Mouse (Mus musculus) spleen, postnatal 10 days (tissue): ENCODE results near the gene Prrx1.

Experiments used
- DNase-seq, 2 experiments: peaks; one replicate each; pipeline ENCODE4 v3.0.0; 2021 to 2022; ENCODE audit warnings: low spot score in 2 of 2

The Prrx1 gene

DNA sequence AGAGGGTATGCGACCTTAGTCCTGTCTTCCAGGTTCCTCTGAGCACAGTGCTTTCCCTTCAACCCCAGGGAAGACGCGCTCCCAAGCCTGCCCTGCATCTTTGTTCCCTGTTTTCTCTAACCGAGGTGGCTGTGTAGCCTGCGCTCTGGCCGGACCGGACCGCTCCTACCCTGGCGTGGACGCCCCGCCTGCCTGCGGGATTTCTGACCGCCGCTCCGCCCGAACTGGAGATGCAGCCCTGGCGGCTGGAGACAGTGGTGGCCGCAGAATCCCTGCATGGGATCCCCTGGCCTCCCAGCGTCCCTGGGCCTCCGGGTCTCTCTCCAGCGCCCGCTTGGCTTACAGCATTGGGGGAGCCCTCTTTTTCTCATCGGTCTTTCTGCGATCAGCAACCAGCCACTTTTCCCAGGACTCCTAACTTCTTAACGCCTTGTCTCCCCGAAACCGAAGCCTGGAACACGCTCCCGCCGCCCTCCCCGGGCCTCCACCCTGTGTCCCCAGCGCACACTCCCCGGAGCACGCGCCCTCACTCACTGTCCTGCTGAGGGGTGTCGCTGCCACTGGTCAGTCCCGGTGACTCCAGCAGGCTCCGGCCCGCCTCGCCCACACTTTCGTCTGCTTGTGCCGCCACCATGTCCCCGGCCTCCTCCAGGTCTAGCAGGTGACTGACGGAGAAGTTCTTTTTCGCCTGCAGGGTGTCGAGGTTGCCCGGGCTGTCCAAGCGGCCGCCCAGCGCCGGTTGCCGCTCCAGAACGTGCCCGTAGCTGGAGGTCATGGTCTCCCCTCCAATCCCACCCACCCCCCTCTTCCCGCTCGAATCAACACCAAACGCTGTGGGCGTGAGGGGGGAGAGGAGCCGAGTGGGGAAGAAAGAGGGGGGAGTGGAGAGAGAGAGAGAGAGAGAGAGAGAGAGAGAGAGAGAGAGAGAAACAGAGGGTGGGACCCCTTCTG lies 1.4 kb downstream of the Prrx1 start:
- DNase-seq = no peak

DNA sequence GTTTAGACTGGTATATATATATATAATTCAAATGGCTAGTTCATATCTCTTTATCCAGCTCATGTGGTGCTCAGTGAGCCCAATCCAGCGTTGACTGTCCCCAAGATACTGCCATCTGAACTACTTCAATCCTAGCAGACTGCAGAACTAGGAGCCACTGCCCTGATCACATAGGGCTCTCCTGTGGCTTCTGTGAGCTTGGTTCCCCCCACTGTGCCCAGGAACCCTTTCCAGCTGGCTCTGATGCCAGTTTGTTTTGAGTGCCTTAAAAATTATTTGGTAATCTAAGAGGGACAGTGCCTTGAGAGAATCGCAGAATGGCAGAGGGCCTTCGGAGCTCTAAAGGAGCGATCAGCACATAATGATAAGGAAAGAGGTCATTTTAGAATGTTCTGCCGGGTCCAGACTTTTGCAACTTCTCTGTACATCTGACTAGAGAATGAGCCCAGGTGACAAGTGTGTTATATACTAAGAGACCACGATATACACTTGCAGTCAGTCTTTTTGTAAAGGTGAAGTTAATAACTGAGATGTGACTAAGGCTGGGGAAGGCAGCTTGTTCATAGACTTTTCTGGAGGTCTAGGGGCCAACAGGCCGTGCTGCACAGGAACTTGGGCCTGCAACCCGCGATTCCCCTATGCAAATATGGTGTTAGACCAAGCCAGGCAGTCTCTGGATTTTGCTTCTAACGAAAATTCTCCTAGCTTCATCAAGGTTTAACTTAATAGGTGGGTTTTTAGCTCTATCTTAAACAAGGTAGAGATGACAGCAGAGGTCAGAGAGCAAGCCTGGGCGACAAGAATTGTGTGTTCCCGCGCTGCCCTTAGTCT lies 2.3 kb downstream of the Prrx1 start:
- DNase-seq = no peak

DNA sequence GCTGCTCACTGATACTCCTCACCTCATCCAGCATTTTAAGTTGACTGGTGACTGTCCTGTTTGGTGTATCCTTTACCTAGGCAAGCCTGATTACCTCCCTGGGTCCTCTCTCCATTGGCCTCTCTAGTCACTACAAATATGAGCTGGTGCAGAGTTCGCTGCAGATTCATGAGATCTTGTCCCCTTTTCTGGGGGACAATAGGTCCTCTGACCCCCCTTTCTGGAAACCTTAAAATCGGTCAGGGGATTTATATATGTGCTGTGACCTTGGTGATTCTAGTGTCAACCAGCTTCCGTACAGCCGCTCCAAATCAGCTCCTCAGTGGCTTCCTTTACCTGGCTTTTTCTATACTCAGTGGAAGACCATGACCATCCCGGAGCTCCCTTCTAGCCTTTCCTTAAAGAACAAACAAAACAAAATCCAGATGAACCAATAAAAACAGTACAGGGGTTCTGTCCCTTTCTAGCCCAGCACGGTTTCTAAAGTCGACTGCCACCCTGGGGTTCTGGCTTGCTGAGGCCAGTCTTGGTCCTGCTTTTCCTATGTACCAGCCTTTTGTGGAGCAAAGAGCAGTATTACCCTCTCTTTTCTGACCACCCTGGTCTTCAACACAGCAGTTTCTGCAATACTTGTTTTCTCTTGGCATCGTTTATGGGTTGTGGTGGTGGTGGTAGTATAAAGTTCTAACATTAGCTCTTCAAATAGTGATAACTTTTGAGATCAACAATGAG lies 3.3 kb downstream of the Prrx1 start:
- DNase-seq = no peak

DNA sequence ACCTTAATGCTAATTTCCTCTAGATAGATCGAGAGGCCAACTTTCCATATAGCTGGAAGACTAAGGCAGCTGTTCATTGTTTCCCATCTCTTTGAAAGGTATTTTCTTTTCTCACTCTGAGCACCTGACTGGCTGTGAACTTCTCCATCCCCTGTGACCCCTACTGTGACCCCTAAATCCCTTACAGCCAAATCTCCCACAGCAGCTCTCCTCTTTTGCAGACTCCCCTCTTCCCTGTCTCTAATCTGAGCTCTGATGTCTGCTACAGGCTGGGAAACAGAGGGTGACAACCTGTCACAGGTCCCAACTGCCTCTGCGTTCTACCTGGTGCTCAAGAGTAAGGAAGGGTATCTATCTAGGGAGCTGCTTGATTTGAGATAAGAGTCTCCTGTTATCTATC lies 4.0 kb downstream of the Prrx1 start:
- DNase-seq = no peak

DNA sequence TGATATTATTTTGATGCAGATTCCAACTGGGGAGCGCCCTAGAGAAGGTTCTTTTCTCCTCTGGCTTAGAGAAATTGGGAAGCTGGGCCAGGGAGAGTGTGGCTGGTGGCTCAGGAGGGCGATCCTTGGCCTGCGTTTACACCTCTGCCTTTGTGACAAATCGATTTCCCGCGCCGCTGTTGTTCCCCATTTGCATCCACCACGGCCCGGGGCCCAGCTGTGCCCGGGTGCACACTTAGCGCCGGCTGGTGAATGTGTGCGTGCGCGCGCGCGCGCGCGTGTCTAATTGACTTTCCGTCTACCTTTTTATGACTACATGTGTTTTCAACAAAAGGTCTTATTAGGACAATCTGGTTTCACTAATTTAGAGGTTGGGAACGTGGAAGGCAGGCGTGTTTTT lies 4.9 kb downstream of the Prrx1 start:
- no peak for DNase-seq

DNA sequence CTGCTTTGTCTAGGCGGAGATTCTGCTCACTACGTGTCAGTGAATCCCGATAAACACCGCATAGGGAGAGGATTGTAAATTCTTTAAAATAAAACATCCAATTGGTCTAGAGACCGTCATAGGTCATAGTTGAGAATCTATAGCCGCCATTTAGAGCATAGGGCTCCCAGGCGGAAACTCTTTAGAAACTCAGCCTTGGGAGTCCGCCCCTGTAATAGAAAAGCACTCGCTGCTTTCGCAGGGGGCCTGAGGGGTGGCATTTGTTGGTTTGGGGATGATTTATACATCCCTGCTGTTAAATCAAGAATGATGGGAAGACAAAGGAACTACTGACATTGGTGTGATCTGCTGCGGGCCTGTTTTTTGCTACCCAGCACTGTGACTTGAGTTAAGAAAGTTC lies 5.8 kb downstream of the Prrx1 start:
- no peak for DNase-seq

DNA sequence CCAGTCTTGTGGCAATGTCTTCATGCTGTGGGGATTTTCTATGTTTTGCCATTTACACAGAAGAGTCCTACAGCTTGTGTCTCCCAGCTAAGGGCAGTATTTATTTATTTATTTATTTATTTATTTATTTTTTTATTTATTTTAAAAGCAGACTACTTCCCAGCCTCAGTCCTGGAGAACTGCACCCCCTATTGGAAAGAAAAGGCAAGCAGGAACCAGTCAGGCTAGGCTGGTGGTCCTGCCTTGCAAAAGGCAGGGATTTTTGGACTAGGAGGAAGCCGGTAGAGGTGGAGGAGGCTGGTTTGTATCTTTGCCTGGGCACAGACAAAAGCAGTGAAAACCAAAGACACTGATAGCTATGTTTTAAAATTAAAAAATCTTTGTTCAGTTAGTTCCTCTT lies 7.6 kb downstream of the Prrx1 start:
- no peak for DNase-seq

DNA sequence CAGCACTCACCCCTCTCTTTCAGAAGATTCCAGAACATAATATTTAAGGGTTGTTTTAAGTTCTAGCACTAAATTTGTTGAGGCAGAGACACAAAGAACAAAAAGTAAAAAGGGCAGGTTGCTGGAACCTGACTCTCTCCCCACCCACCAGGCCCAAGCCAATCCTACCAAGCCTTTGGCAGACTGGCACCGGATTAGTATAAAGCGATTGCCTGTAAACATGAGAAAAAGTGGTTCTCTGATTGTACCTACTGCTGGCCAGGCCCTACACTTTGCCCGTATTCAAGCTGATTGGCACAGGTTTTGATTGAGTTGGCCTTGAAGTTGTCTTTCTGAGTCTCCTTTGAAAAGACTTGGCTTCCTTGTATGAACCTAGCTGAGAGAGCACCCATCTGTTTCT lies 8.7 kb downstream of the Prrx1 start:
- DNase-seq = no peak

DNA sequence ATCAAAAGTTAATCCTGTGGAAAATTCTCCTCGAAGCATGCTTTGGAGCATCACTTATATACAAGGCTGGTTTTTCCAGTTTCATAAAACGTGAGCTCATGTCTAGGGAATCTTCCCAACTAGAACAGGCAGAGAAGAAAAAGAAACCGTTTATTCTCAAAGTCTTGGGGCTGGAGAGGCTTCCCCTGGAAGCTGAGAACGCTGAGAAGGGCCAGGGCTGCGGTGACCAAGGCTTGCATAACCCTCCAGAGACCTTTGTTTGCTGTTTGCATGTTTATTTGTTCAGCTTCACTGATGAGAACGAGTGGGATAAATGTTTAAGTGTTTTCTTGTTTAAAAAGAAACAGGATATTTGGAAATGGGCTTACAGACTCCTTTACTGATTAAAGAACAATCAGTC lies 11.2 kb downstream of the Prrx1 start:
- DNase-seq = no peak

DNA sequence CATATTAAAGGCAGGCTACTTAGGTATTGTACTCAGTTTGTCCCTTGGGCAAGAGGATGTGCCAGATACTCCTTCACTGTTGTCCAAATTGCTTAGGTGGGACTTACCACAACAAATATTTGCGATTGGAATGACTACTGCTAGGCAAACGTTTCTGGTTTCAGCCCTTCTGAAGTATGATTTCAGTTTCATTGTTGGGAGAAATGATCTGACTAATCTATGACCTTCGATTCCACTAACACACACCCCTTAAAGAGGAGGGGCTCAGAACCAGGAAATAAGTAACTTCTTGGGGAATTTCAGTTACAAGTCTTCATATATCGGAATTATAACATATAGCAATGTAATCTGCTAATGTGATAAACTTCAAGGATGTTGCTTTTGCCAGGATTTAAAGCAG lies 20.4 kb downstream of the Prrx1 start:
- DNase-seq = no peak

DNA sequence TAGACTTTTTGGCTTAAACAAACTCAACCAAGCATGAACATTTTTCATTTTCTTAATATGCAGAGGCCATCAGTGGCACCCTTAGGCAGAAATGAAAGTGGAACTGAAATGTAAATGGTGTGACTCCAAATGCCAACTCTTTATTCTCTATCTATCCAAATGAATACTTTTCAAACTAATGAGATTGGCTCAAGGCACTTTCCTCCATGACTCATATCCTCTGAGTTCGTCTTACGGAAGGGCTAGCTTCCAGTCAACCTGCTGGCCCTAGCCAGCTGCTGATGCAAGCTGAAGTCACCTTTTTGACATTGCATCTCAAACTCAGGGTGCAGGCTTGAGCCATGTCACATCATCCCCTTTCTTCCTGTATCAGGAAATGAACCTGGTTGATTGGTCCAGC lies 21.6 kb downstream of the Prrx1 start:
- DNase-seq = no peak

DNA sequence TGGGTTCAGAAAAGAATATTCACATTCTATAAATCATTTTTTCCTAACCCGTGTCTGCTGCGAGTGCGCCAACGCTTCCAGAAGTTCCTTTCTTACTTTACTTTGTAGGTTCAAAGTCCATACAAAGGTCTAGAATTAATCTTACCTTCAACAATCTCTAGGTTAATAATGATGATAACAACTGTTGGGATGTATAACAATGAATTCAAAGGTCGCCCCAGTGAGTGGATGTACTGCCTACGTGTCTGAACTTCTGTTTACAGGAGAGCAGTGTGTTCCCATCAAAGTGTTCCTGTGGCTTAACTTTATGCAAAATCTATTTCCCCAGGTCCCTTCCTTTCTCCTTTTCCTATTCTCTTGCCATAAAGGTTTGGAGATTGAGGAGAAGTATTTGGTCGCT lies 24.4 kb downstream of the Prrx1 start:
- no peak for DNase-seq

DNA sequence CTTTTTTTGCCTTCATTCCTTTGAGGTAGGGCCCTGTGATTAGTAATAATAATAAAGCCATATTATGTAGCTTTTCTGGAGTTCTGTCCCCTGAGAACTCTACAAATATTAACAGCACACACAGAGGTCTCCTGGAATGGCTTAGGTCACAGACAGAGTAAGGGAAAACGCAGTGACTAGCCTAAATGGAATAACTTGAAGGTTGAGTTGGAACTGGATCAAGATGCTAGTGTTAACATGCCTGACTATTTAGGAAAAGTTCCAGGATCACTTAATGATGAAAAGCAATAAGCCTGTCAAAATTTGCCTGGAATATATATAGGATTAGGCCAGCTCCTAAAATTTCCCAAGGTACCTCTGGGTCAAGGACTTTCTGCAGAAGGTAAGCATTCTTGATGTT lies 28.0 kb downstream of the Prrx1 start:
- no peak for DNase-seq

DNA sequence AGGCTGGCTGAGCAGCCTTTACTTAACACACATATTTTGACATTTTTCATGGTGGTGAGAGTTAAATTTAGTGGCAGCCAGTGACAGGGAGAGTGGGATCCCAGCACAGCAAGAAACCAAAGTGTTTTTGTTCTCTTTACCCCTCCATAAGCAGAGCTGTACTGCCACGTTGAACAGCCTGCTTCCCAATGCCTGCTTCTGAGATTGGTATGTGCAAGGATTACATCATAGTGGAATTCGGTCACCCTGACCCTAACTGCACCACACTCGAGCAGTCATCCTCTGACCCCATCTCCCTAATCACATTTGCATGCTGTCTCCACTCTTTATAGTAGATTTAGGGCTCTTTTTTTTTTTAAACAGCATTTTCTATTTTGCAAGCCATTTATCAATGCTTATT lies 28.4 kb downstream of the Prrx1 start:
- no peak for DNase-seq

DNA sequence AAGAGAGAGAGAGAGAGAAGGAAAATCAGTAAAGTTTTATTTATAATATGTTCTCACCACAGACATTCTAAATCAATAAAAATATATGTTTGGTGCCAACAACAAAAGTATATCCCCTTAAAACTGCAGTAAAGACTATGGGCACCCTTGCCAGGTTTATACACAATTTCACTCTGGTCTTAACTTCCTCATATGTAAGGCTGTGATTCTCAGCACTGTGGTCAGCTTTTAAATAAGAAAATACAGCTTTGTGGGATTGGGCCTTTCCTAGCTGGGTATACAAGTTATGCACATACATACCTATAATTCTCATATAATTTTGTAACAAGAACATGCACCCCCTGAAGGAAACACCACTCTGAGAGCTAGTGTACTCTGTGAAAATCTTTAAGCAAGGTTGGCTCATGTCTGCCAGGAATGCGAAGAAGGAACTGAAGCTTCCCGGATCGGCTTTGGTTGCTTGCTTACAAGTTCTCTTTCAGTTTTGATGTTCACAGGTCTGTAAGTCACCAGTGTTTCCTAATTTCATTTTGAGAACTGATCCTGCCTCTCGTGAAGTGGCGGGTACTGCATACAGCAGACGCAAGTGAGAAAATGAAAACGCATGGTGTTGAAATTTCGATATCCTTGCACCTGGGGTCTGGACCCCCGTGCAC lies 29.4 kb downstream of the Prrx1 start:
- no peak for DNase-seq

DNA sequence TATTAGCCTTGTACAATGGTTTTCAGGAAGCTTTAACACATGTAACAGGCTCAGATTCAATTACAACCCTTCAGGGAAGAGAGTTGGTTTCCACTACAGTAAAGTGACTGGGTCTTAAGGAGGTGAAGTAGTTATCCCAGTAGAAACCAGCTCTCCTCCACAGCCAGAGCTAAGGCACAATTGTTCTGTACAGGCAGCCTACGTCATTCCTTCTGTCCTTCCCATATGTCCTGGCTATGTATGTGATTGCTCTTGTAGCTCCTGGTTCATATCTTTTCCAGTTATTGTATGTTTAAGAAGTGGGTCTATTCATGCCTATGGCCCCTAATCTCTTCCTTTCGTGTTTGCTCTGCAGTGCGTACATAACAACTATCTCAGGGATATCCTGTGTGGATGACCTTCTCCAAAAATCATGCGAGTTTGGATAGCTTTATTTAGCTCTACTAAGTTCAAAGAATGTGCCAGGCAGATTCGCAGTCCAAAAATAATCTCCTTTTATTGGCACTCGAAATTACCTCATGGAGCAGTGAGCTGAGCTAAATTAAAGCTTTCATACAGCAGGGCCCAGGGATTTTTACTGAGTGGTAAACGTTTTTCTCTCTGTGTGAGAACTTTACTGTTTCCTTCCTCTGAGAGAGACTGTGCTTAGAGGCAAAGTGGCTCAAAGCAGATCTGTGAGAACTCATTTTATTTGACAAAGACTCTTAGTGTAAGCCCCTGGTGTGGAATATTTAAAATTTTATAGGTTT lies 31.9 kb downstream of the Prrx1 start:
- DNase-seq = no peak

DNA sequence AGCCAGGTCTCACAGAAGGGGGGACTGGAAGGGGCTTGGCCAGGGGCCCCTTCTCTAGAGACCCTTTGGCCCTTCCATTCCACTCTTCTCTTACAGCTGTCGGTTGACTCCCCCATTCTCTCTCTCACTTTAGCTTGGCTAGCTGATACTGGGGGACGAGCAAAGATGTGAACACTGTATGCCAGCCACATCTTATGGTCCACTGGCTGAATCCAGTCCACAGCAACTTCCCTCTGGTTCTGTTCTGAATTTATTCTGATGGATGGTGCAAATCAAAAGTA lies 32.7 kb downstream of the Prrx1 start:
- DNase-seq = no peak

DNA sequence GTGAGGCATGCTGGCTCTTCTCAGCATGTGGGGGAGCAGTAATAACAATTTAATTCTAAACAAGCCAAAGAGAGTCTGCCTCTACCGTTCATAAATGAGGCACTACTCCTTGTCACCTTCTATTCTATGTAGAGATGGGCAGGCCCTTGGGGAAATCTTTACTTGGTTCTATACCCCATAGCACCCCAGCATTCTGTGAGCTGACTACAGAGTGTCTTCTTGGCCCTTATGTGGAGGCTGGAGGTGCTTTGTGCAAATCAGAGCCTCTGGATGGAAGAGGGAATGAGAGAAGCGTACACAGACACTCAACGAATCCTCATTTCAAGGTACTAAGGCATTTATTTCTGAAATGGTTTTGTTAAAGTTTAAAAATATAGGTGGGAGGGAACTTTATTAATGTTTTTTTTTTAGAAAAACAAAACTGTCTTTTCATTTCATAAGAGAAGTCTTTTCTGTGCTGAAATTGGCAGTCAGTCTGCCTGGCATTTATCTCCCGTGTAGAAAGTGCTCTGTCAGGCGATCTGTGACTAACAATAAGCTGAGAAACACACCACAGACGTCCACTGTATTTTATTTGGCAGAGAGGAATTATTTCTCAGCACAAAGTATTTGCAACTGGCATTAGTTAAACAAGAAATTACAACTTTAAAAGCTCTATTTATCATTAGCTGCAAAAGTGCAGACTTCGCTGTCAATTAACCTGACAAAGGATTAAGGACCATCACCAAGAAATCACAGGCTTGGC lies 33.2 kb downstream of the Prrx1 start:
- DNase-seq = no peak

DNA sequence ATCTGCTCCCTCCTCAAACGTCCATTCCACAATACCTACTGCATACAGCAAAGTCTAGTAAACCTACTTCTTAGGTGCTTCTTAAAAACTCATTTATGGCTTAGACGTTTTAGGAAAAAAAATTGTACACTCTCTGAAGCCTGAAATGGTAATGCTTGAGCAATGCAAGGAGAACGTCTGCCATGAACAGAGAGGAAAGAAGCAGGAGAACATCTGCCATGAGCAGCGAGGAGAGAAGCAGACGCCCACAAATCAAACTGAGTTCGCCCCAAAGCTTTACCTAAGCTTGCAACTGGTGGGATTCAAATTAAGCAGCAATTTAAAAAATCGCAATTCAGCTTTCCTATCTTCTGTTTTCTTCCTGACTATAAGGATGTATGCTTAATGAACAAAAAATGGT lies 36.4 kb downstream of the Prrx1 start:
- DNase-seq = no peak

DNA sequence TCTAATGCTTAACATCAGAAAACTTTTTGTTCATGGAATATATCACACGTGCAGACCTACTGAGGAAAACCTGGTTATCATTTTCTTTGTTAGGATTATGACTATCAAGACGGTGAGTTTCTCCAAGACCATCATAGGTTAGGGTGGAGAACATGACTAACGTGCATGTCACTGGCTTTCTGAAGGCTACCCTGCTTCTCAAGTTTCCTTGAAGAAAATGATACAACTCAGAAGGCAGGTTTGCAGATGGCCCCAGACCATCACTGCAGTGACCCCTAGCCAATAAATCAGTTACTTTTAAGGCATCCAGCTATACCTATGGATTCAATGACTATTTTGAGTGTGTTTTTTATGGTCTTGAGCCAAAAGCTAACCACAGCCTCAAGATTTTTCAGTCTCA lies 38.6 kb downstream of the Prrx1 start:
- DNase-seq = no peak

DNA sequence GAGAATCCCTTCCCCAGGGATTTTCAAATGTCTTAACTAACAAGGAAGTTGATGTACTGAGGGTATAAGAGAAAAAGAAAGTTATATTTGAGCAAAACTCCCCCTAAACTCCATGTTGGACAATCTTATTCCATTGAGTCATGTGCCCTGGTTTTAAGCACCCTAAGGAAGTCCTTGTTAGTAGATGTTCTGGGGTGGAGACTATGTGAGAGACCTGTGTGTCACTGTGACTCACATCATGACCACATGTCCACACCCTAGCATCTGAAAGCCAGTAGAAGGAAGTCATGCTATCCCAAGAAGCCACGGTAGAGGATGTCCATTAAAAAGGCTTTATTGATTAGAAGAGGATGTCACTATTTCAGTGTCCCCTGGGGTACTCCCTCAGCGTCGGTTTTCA lies 40.4 kb downstream of the Prrx1 start:
- DNase-seq = no peak
